Mouse (Mus musculus) heart, postnatal 0 days (tissue): ENCODE results near the gene Tekt1. TPM values are rescaled to one million over a fixed set of nuclear protein-coding genes. Genes with fewer than 3 reads are reported as not detected.

Source experiments
- ATAC-seq: fragments of 200-750 bp; cut with Nextera tagmentation; 2 replicates; pipeline ENCODE4 v1.8.0; 2017; ENCODE audit warnings: low read depth, moderate number of reproducible peaks, moderate library complexity; ENCODE audit not compliant: insufficient read depth
- DNase-seq: peaks from one replicate; pipeline ENCODE4 v3.0.0-alpha.2; 2016; ENCODE audit warnings: low spot score
- H3K27ac ChIP-seq: fragments of 300-500 bp; sonication (generic); 2 replicates; pipeline ENCODE4 v1.5.1; 2014; ENCODE audit warnings: low read depth, mild to moderate bottlenecking
- H3K27me3 ChIP-seq: fragments of 300-500 bp; sonication (generic); 2 replicates; pipeline ENCODE4 v1.6.1; 2014; ENCODE audit warnings: low read length, mixed read lengths; ENCODE audit not compliant: control insufficient read depth, insufficient read depth
- H3K36me3 ChIP-seq: fragments of 300-500 bp; sonication (generic); replicated peaks from 2 replicates; pipeline ENCODE4 v1.6.1; 2014; ENCODE audit warnings: low read length, mixed read lengths; ENCODE audit not compliant: control insufficient read depth, insufficient read depth
- H3K4me1 ChIP-seq: fragments of 300-500 bp; sonication (generic); 2 replicates; pipeline ENCODE4 v1.6.1; 2014; ENCODE audit warnings: antibody characterized with exemption; ENCODE audit not compliant: control insufficient read depth, insufficient read depth
- H3K4me2 ChIP-seq: fragments of 300-500 bp; sonication (generic); 2 replicates; pipeline ENCODE4 v1.6.1; 2014; ENCODE audit warnings: low read depth, mild to moderate bottlenecking, low read length, moderate library complexity
- H3K4me3 ChIP-seq: fragments of 300-500 bp; sonication (generic); 2 replicates; pipeline ENCODE4 v1.5.1; 2014; ENCODE audit warnings: low read depth, low read length
- H3K9ac ChIP-seq: fragments of 300-500 bp; sonication (generic); replicated peaks from 2 replicates; pipeline ENCODE4 v1.6.1; 2014; ENCODE audit warnings: low read depth, low read length, mixed read lengths
- H3K9me3 ChIP-seq: fragments of 300-500 bp; sonication (generic); replicated peaks from 2 replicates; pipeline ENCODE4 v1.6.1; 2016; ENCODE audit warnings: low read length; ENCODE audit not compliant: control insufficient read depth
- CTCF ChIP-seq: IDR thresholded peaks from 2 replicates; pipeline ENCODE4 v1.5.1; 2016; ENCODE audit warnings: antibody characterized with exemption, control low read depth, low read depth
- EP300 ChIP-seq: IDR thresholded peaks from 2 replicates; pipeline ENCODE4 v1.6.1; 2016; ENCODE audit warnings: antibody characterized with exemption, low read depth
- WGBS: fragments of 180-500 bp; shearing (Covaris S2); extraction: QIAGEN DNeasy Blood & Tissue Kit; methylation state at CpG from one replicate; pipeline ENCODE4 v1.1.7; 2014; 5-methylcytosine and 5-hydroxymethylcytosine counted together
- polyA plus RNA-seq: library from polyadenylated mRNA; unstranded; fragments of >200 nt; fragmentation: Nextera tagmentation; extraction: Ambion mirVana; gene quantifications from 2 replicates; pipeline ENCODE4 v1.2.1, GENCODE M21; 2015
- total RNA-seq: library from RNA; depleted of rRNA; stranded (reverse); fragments of >200 nt; gene quantifications from 2 replicates; pipeline ENCODE4 v1.2.3, GENCODE M21; 2014; ENCODE audit warnings: low replicate concordance

Gene Tekt1
- total and polyA plus RNA-seq, 2 experiments from 2014 or later = 0.19 TPM; not detected in 1

GRCm38 (mm10) chr11:72396621-72397020 is 34.4 kb upstream of the Tekt1 start:
- Histone ChIP-seq H3K27ac (peak overlapping the region; percentile 79), H3K9me3 (no peaks in the 10 kb centered on the region), H3K4me1 (peaks cover 40% of the 10 kb centered on the region), H3K36me3 (peaks cover 33% of the 10 kb centered on the region), H3K27me3 (no peaks in the 10 kb centered on the region), H3K4me3 (no peak overlapping the region), H3K9ac (no peak overlapping the region), H3K4me2 (peak overlapping the region; percentile 4; the same call in 1 of the 2 replicates)
- ATAC-seq = peak; percentile 47
- TF ChIP-seq CTCF (no peak), EP300 (no peak)
- 36% methylated on average over 7 of the region's 7 CpGs for WGBS
- DNase-seq = peak; percentile 60

- Histone ChIP-seq H3K27me3 (no peaks in the 10 kb centered on the region), H3K4me3 (no peak overlapping the region), H3K4me2 (no peak overlapping the region), H3K36me3 (peaks cover 36% of the 10 kb centered on the region), H3K27ac (peak overlapping the region; percentile 79), H3K9me3 (no peaks in the 10 kb centered on the region), H3K9ac (no peak overlapping the region), H3K4me1 (peaks cover 40% of the 10 kb centered on the region)
- 36% methylated on average over 6 of the region's 6 CpGs for WGBS
- no peak for ATAC-seq
- no peak for DNase-seq
- no peak for TF ChIP-seq EP300
Observed at GRCm38 (mm10) chr11:72395652-72396051, 33.4 kb upstream of the Tekt1 start.

- 70% methylated on average over 2 of the region's 2 CpGs for WGBS
- no peak overlapping the region for H3K4me3 ChIP-seq
- DNase-seq (no peak), ATAC-seq (no peak)
- peaks cover 35% of the 10 kb centered on the region for H3K36me3 ChIP-seq
- H3K27me3 ChIP-seq = no peaks in the 10 kb centered on the region
- H3K9ac ChIP-seq = no peak overlapping the region
- H3K4me1 ChIP-seq = peaks cover 40% of the 10 kb centered on the region
- no peaks in the 10 kb centered on the region for H3K9me3 ChIP-seq
- H3K4me2 ChIP-seq = no peak overlapping the region
- H3K27ac ChIP-seq = no peak overlapping the region
- TF ChIP-seq EP300 = no peak
- no peak for TF ChIP-seq CTCF
Observed at GRCm38 (mm10) chr11:72394694-72395093, 32.5 kb upstream of the Tekt1 start.

- ATAC-seq (no peak), DNase-seq (no peak)
- H3K4me2 ChIP-seq = no peak overlapping the region
- no peak overlapping the region for H3K9ac ChIP-seq
- H3K4me3 ChIP-seq = no peak overlapping the region
- no peaks in the 10 kb centered on the region for H3K9me3 ChIP-seq
- no peak for TF ChIP-seq EP300
- TF ChIP-seq CTCF = no peak
- WGBS = 30% methylated on average over 5 of the region's 5 CpGs
- no peaks in the 10 kb centered on the region for H3K27me3 ChIP-seq
- peaks cover 29% of the 10 kb centered on the region for H3K36me3 ChIP-seq
- H3K27ac ChIP-seq = no peak overlapping the region
- peaks cover 40% of the 10 kb centered on the region for H3K4me1 ChIP-seq
Observed at GRCm38 (mm10) chr11:72393669-72394068, 31.4 kb upstream of the Tekt1 start.

GRCm38 (mm10) chr11:72393243-72393642 is 31.0 kb upstream of the Tekt1 start:
- ATAC-seq (no peak), DNase-seq (no peak)
- H3K4me3 ChIP-seq = no peak overlapping the region
- H3K27me3 ChIP-seq = no peaks in the 10 kb centered on the region
- no peak overlapping the region for H3K27ac ChIP-seq
- no peak overlapping the region for H3K4me2 ChIP-seq
- peaks cover 40% of the 10 kb centered on the region for H3K4me1 ChIP-seq
- peaks cover 32% of the 10 kb centered on the region for H3K36me3 ChIP-seq
- H3K9ac ChIP-seq = no peak overlapping the region
- 80% methylated on average over 3 of the region's 3 CpGs for WGBS
- TF ChIP-seq EP300 (no peak), CTCF (no peak)
- no peaks in the 10 kb centered on the region for H3K9me3 ChIP-seq

- DNase-seq (no peak), ATAC-seq (no peak)
- no peaks in the 10 kb centered on the region for H3K9me3 ChIP-seq
- peaks cover 40% of the 10 kb centered on the region for H3K36me3 ChIP-seq
- TF ChIP-seq CTCF (no peak), EP300 (no peak)
- H3K4me3 ChIP-seq = no peak overlapping the region
- no peak overlapping the region for H3K4me2 ChIP-seq
- H3K27ac ChIP-seq = no peak overlapping the region
- H3K4me1 ChIP-seq = peaks cover 20% of the 10 kb centered on the region
- no peak overlapping the region for H3K9ac ChIP-seq
- 86% methylated on average over 13 of the region's 13 CpGs for WGBS
- no peaks in the 10 kb centered on the region for H3K27me3 ChIP-seq
Observed at GRCm38 (mm10) chr11:72391181-72391580, 28.9 kb upstream of the Tekt1 start.
